Mouse (Mus musculus) kidney, adult 2 months (tissue): Measurements from ENCODE around the gene Fam120a.

ENCODE experiments used
- CTCF ChIP-seq: fragments of 200-500 bp; conservative IDR thresholded peaks from 2 replicates; pipeline ENCODE4 v1.5.1; 2011; ENCODE audit warnings: low read depth, mild to moderate bottlenecking, control low read depth, low read length, moderate library complexity, mixed read lengths; ENCODE audit not compliant: insufficient read depth, insufficient read length
- POLR2A ChIP-seq: fragments of 200-500 bp; IDR thresholded peaks from one replicate; pipeline ENCODE4 v1.6.1; 2011; ENCODE audit warnings: low read depth, low read length, control low read depth

DNA sequence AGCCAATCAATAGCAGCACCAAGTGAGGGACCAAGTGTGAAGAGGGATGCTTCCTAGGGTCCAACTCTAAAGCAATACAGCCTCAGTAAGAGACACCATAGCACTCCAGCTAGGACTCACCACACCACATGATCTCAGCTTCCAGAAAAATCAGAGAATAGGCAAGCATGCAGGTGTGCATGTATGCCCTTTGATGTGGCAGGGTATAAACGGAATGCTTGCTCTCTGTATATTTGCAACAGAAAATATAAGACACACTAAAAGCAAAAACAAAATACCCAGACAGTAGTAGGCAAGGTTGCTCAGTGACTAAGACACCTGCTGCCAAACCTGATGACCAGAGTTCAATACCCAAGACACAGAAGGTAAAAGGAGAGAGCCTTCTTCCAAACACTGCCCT lies 124.3 kb downstream of the Fam120a start:
- no peak for TF ChIP-seq CTCF
- no peak for TF ChIP-seq POLR2A
